Mouse (Mus musculus) heart, embryonic 15.5 days (tissue): ENCODE data around the gene 1700001J03Rik. TPM values are rescaled to one million over a fixed set of nuclear protein-coding genes. Genes with fewer than 3 reads are reported as not detected.

Source experiments
- ATAC-seq: fragments of 200-750 bp; cut with Nextera tagmentation; replicated peaks from 2 replicates; pipeline ENCODE4 v1.8.0; 2017; ENCODE audit warnings: low read depth, moderate TSS enrichment; ENCODE audit not compliant: insufficient number of reproducible peaks, insufficient read depth, low FRiP score
- H3K27ac ChIP-seq: fragments of 300-500 bp; sonication (generic); 2 replicates; pipeline ENCODE4 v1.5.1; 2015; ENCODE audit warnings: mild to moderate bottlenecking, inconsistent platforms
- H3K27me3 ChIP-seq: fragments of 300-500 bp; sonication (generic); 2 replicates; pipeline ENCODE4 v1.6.1; 2015; ENCODE audit warnings: inconsistent platforms
- H3K36me3 ChIP-seq: fragments of 300-500 bp; sonication (generic); 2 replicates; pipeline ENCODE4 v1.6.1; 2015; ENCODE audit warnings: mild to moderate bottlenecking, inconsistent platforms
- H3K4me1 ChIP-seq: fragments of 300-500 bp; sonication (generic); replicated peaks from 2 replicates; pipeline ENCODE4 v1.6.1; 2015; ENCODE audit warnings: inconsistent platforms
- H3K4me2 ChIP-seq: fragments of 300-500 bp; sonication (generic); 2 replicates; pipeline ENCODE4 v1.6.1; 2015; ENCODE audit warnings: inconsistent platforms, mild to moderate bottlenecking, moderate library complexity
- H3K4me3 ChIP-seq: fragments of 300-500 bp; sonication (generic); 2 replicates; pipeline ENCODE4 v1.5.1; 2015; ENCODE audit warnings: mild to moderate bottlenecking, inconsistent platforms
- H3K9ac ChIP-seq: fragments of 300-500 bp; sonication (generic); 2 replicates; pipeline ENCODE4 v1.6.1; 2015; ENCODE audit warnings: mild to moderate bottlenecking, inconsistent platforms
- H3K9me3 ChIP-seq: fragments of 300-500 bp; sonication (generic); replicated peaks from 2 replicates; pipeline ENCODE4 v1.6.1; 2016; ENCODE audit warnings: inconsistent platforms
- WGBS: fragments of 180-500 bp; shearing (Covaris S2); methylation state at CpG from one replicate; pipeline ENCODE4 v1.1.7; 2015; ENCODE audit warnings: mixed read lengths; 5-methylcytosine and 5-hydroxymethylcytosine counted together
- polyA plus RNA-seq: library from polyadenylated mRNA; unstranded; fragments of >200 nt; fragmentation: Nextera tagmentation; extraction: Ambion mirVana; gene quantifications from 2 replicates; pipeline ENCODE4 v1.2.1, GENCODE M21; 2015

The 1700001J03Rik gene
- polyA plus RNA-seq, 1 experiment from 2014 or later, result not detected

DNA sequence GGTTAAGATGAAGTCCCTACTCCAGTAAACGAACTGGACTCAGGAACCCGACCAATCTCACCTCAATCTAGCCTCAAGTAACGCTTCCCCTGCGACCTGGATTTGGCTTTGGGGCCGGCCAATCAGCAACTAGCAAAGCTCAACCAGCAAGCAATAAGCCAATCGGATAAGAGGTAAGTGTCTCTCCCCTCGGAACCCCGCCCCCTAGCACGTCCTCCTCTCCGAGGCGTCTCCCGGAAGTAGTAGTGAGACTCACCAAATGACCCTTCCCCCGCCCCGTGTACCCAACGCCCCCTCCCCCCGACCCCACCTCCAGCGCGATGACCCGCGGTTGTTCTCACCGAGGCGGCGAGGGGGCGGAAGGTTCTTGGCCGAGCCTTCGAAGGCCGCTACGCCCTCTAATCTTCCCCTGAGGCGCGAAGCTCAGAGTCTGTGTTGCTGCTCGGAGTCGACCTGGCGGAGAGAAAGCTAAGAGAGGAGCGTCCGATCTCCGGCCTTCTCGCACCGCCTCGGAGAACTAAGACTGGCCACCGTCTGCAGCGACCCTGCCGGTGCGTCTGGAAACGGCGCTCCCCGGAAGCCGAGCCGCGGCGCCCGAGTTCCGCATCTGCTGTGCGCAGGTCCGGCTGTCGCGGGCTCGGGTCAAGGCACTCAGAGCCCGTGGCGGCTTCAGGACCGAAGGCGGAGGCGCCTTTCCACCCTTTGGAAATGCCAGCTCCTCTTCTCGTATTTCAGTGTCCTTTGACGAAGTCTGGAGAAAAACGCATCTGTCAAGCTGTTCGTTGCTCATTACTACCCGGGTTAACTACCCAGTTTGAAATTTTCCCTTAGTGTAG, 36.0 kb upstream of the 1700001J03Rik start, which contains the start of gene Rnf6:
Rnf6 (minus strand) TSS at position 677 of the 836 bp plus-strand sequence.
- H3K9me3 ChIP-seq, result no peaks in the 10 kb centered on the region
- peaks cover 26% of the 10 kb centered on the region for H3K36me3 ChIP-seq
- peak within 1 kb of the TSS; percentile 91 for H3K9ac ChIP-seq
- no peaks in the 10 kb centered on the region for H3K27me3 ChIP-seq
- peak within 1 kb of the TSS; percentile 100 for H3K27ac ChIP-seq
- under 1% methylated on average over 67 of the region's 67 CpGs for WGBS
- H3K4me1 ChIP-seq, result peaks cover 12% of the 10 kb centered on the region
- peak within 1 kb of the TSS; percentile 85 for H3K4me3 ChIP-seq
- H3K4me2 ChIP-seq, result peak within 1 kb of the TSS; percentile 74
- ATAC-seq, result peak; percentile 100

- H3K9ac ChIP-seq, result peak overlapping the region; percentile 91
- WGBS, result 5% methylated on average over 13 of the region's 13 CpGs
- no peaks in the 10 kb centered on the region for H3K27me3 ChIP-seq
- no peaks in the 10 kb centered on the region for H3K9me3 ChIP-seq
- peaks cover 32% of the 10 kb centered on the region for H3K36me3 ChIP-seq
- peaks cover 12% of the 10 kb centered on the region for H3K4me1 ChIP-seq
- peak overlapping the region; percentile 74 for H3K4me2 ChIP-seq
- H3K27ac ChIP-seq, result peak overlapping the region; percentile 100
- peak overlapping the region; percentile 85 for H3K4me3 ChIP-seq
- ATAC-seq, result peak; percentile 24; the same call in 1 of the 2 replicates
Measured at GRCm38 (mm10) chr5:146220501-146220878, 35.4 kb upstream of the 1700001J03Rik start.

DNA sequence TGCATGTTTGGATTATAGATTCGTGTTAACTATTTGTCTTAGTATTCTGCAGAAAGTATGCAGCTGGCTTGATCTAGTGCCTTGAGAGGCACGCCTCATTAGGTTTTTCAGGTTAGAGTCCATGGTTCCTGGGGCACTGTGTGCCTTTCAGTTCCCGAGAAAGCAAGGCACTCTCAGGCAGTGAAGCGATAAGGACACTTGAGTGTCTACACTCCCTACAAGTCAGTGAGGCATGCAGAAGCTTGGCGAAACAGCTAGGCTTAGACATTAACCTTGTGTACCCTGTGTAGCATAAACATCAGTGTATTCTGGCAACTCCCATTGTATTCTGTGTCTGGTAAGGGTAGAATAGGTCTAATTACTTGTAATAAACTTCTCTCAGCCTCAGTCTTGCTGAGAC, 20.4 kb upstream of the 1700001J03Rik start:
- no peaks in the 10 kb centered on the region for H3K9me3 ChIP-seq
- peaks cover 84% of the 10 kb centered on the region for H3K36me3 ChIP-seq
- no peak overlapping the region for H3K27ac ChIP-seq
- no peaks in the 10 kb centered on the region for H3K27me3 ChIP-seq
- no peaks in the 10 kb centered on the region for H3K4me1 ChIP-seq
- H3K4me3 ChIP-seq, result no peak overlapping the region
- no peak for ATAC-seq
- H3K4me2 ChIP-seq, result no peak overlapping the region
- 81% methylated on average over 5 of the region's 5 CpGs for WGBS
- no peak overlapping the region for H3K9ac ChIP-seq

- Histone ChIP-seq H3K27ac (no peak overlapping the region), H3K9ac (no peak overlapping the region), H3K4me1 (no peaks in the 10 kb centered on the region), H3K36me3 (peaks cover 72% of the 10 kb centered on the region), H3K9me3 (no peaks in the 10 kb centered on the region), H3K4me2 (no peak overlapping the region), H3K27me3 (no peaks in the 10 kb centered on the region), H3K4me3 (no peak overlapping the region)
- no peak for ATAC-seq
- 81% methylated on average over 2 of the region's 2 CpGs for WGBS
Measured at GRCm38 (mm10) chr5:146203921-146204320, 18.8 kb upstream of the 1700001J03Rik start.

- Histone ChIP-seq H3K9ac (no peak overlapping the region), H3K36me3 (peaks cover 38% of the 10 kb centered on the region), H3K9me3 (no peaks in the 10 kb centered on the region), H3K4me1 (no peaks in the 10 kb centered on the region), H3K4me3 (no peak overlapping the region), H3K27ac (no peak overlapping the region), H3K4me2 (no peak overlapping the region), H3K27me3 (no peaks in the 10 kb centered on the region)
- ATAC-seq, result no peak
- WGBS, result 94% methylated on average over 6 of the region's 6 CpGs
Measured at GRCm38 (mm10) chr5:146200580-146200979, 15.5 kb upstream of the 1700001J03Rik start.

- H3K4me3 ChIP-seq, result no peak overlapping the region
- no peaks in the 10 kb centered on the region for H3K4me1 ChIP-seq
- ATAC-seq, result no peak
- 71% methylated on average over 2 of the region's 2 CpGs for WGBS
- H3K4me2 ChIP-seq, result no peak overlapping the region
- H3K36me3 ChIP-seq, result peaks cover 28% of the 10 kb centered on the region
- H3K27me3 ChIP-seq, result no peaks in the 10 kb centered on the region
- no peak overlapping the region for H3K9ac ChIP-seq
- no peaks in the 10 kb centered on the region for H3K9me3 ChIP-seq
- no peak overlapping the region for H3K27ac ChIP-seq
Measured at GRCm38 (mm10) chr5:146199540-146199939, 14.4 kb upstream of the 1700001J03Rik start.

DNA sequence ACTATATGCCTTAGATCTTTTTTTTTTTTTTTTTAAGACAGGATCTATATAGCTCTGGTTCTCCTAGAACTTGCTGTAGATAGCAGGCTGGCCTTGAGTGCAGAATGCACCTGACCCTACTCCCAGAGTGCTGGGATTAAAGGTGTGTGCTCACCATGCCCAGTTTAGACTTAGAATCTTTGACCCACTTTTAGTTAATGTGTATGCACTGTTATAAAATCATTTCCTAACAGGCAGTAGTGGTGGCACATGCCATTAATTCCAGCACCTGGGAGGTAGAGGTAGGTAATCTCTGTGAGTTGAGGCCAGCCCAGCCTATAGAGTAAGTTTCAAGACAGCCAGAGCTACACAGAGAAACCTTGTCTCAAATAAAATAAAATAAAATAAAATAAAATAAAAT, 14.0 kb upstream of the 1700001J03Rik start:
- ATAC-seq, result no peak

GRCm38 (mm10) chr5:146193360-146193759, 8.3 kb upstream of the 1700001J03Rik start:
- WGBS, result 73% methylated on average over 8 of the region's 8 CpGs
- no peak for ATAC-seq

More for the DNA sequence above, 14.0 kb upstream of the 1700001J03Rik start:
- no peaks in the 10 kb centered on the region for H3K27me3 ChIP-seq
- no peak overlapping the region for H3K4me2 ChIP-seq
- H3K36me3 ChIP-seq, result peaks cover 23% of the 10 kb centered on the region
- no peak overlapping the region for H3K9ac ChIP-seq
- H3K27ac ChIP-seq, result no peak overlapping the region
- no peaks in the 10 kb centered on the region for H3K9me3 ChIP-seq
- no peak overlapping the region for H3K4me3 ChIP-seq
- no peaks in the 10 kb centered on the region for H3K4me1 ChIP-seq

GRCm38 (mm10) chr5:146190501-146191269, 5.6 kb upstream of the 1700001J03Rik start:
- no peak overlapping the region for H3K27ac ChIP-seq
- WGBS, result 50% methylated on average over 3 of the region's 3 CpGs
- ATAC-seq, result no peak
- H3K4me2 ChIP-seq, result no peak overlapping the region
- H3K4me1 ChIP-seq, result no peaks in the 10 kb centered on the region
- H3K27me3 ChIP-seq, result no peaks in the 10 kb centered on the region
- no peaks in the 10 kb centered on the region for H3K9me3 ChIP-seq
- H3K9ac ChIP-seq, result no peak overlapping the region
- H3K4me3 ChIP-seq, result no peak overlapping the region
- H3K36me3 ChIP-seq, result no peaks in the 10 kb centered on the region

More at GRCm38 (mm10) chr5:146193360-146193759, 8.3 kb upstream of the 1700001J03Rik start:
- H3K36me3 ChIP-seq, result no peaks in the 10 kb centered on the region
- no peaks in the 10 kb centered on the region for H3K4me1 ChIP-seq
- H3K27ac ChIP-seq, result no peak overlapping the region
- H3K9me3 ChIP-seq, result no peaks in the 10 kb centered on the region
- H3K4me3 ChIP-seq, result no peak overlapping the region
- no peaks in the 10 kb centered on the region for H3K27me3 ChIP-seq
- no peak overlapping the region for H3K9ac ChIP-seq
- H3K4me2 ChIP-seq, result no peak overlapping the region

DNA sequence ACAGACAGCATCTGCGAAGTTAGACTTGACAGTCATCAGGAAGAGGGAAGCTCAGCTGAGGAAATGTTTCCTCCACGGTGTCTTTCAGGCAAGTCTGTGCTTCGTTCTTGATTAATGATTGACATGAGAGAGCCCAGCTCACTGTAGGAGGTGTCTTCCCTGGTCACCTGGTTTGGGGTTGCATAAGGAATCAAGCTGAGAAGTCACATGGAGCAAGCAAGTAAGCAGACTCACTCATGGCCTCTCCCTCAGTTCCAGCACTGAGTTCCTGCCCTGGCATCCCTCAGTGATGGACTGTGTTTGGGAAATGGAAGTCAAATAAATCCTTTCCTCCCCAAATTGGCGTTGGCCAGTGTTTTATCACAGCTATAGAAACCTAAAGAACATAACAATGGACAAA, 5.0 kb upstream of the 1700001J03Rik start:
- Histone ChIP-seq H3K27ac (no peak overlapping the region), H3K4me3 (no peak overlapping the region), H3K27me3 (no peaks in the 10 kb centered on the region), H3K36me3 (no peaks in the 10 kb centered on the region), H3K9me3 (no peaks in the 10 kb centered on the region), H3K4me1 (no peaks in the 10 kb centered on the region), H3K9ac (no peak overlapping the region), H3K4me2 (no peak overlapping the region)
- 54% methylated on average over 4 of the region's 4 CpGs for WGBS
- ATAC-seq, result no peak

- H3K4me2 ChIP-seq, result no peak overlapping the region
- H3K36me3 ChIP-seq, result no peaks in the 10 kb centered on the region
- H3K27me3 ChIP-seq, result no peaks in the 10 kb centered on the region
- WGBS, result 70% methylated on average over 7 of the region's 7 CpGs
- ATAC-seq, result no peak
- no peaks in the 10 kb centered on the region for H3K9me3 ChIP-seq
- H3K9ac ChIP-seq, result no peak overlapping the region
- H3K4me1 ChIP-seq, result no peaks in the 10 kb centered on the region
- H3K4me3 ChIP-seq, result no peak overlapping the region
- H3K27ac ChIP-seq, result no peak overlapping the region
Measured at GRCm38 (mm10) chr5:146188712-146189111, 3.6 kb upstream of the 1700001J03Rik start.
